Mouse (Mus musculus) cerebellum, adult 9-10 months (tissue): ENCODE measurements around the gene Slc22a17.

Source experiments
- DNase-seq: peaks from one replicate; pipeline ENCODE4 v3.0.0; 2022

The Slc22a17 gene

DNA sequence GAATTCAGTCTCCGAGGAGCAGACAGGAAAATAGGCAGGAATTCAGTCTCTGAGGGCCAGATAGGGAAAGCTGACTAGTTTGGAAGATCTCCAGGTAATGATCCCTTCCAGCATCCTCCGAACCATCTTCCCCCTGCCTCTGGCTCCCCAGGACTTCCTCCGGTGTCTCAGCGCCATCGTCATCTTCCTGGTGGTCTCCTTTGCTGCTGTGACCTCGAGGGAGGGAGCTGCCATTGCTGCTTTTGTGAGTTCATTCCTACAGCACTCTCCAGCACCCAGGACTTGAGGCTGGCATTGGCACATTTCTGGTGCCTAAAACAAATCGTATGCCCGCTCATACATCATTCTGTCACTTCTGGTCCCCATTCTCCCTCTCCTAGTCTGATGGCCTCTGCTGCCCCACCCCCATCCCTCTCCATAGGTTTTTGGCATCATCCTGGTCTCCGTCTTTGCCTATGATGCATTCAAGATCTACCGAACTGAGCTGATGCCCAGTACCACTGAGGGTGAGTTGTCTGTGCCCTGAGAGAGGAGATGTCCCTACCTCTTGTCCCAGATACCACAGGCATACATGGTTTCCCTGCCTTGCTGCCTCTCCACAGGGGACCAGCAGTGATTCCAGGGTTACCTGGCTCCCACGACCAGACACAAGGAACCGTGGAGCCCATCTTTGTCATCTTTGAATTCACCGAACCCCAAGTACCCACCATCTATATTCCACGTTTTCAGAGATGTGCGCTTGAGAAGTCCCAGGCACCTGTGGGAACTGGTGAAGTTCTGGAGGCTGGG, 25.7 kb upstream of the Slc22a17 start:
- no peak for DNase-seq

DNA sequence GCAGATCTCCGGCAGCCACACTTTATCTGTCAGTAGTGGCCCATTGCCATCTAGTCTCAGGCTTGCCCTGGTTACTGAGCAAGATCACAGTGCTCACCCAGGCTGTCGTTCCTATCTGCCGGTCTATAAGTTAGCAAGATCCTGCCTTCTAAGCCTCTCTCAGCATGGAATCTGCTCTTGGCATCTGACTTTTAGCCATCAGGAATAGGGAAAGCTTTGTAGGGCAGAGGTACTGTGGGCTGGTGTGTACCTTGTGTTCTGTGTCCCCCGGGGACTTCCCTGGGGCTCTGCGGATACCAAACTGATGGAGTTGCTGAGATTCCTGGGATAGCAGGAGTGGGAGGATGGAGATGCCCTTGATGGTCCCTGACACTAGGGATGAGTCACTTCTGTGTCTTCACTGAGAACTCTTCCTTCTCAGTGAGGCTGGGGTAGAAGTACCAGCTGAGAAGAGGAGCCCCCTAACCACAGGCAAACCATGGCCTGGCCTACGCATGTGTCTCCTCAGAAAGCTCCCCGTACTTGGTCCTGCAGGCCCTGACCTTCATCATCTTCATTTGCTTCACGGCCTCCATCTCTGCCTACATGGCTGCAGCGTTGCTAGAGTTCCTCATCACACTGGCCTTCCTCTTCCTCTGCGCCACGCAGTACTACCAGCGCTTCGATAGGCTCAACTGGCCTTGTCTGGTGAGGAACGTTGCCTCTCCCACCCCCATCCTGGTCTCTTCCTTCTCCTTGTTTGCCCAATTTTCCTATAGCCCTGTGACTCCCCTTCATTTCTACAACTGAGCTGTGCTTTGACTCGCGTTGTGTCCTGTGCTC, 24.6 kb upstream of the Slc22a17 start:
- DNase-seq: no peak

DNA sequence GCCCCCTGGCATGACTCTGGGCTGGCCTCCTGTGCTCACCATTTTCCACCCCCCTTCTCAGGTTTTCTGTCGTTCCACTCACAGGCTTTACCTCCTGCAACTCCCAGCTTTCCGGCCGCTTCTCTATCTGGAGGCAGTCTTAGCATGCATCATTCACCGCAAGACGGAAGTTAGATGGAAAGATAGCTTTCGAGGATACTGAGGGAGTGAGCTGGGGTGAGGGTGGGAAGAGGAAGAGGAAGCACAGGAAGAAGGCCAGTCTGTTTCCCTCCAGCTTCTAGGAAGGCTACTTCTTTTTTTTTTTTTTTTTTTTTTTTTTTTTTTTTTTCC, 23.9 kb upstream of the Slc22a17 start:
- no peak for DNase-seq

DNA sequence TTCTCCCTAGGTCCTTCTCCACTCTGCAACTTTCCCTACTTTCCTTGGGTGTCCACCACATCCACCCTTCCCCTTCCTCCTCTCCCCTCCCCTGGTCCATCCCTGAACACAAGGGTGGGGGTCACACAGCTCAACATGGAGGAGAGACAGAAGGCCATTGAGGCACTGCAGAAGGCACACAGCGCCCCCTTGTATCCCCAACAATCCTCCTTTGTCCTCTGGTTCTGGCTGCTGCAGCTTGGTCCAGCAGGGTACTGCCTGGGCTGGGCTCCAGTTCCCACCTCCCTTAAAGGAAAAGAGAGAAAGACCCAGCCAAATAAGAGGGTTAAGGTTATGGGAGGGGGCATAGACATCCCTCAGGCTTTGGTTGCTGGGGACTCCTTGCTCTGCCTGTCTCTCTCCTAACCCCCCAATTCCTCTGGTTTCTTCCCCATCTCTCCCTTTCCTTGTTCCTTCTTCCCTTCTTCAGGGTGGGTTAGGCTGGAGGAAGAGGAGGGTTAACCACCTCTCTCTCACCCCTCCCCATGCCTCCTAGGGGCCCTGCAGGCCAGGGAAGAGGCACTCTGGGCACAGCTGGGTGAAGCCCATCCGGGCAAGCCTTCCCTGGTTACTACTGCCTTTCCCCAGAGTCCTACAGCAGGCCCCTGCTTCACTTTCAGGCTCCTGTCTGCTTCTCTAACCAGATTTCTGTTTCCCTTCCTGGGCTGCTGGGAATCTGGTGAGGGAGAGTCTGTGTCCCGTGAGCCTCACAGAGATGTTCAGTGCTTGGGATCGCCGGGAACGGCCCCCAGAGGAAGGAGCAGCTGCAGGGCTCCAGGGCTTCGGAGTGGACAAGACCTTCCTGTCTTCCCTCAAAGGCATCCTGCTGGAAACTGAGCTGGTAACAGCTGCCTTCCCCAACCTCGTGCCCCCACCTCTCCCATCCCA, 23.2 kb upstream of the Slc22a17 start, which contains the start of gene Cmtm5:
Gene Cmtm5 (plus strand): TSS at position 358 of the 927 bp plus-strand sequence.
- DNase-seq: peak; percentile 50

DNA sequence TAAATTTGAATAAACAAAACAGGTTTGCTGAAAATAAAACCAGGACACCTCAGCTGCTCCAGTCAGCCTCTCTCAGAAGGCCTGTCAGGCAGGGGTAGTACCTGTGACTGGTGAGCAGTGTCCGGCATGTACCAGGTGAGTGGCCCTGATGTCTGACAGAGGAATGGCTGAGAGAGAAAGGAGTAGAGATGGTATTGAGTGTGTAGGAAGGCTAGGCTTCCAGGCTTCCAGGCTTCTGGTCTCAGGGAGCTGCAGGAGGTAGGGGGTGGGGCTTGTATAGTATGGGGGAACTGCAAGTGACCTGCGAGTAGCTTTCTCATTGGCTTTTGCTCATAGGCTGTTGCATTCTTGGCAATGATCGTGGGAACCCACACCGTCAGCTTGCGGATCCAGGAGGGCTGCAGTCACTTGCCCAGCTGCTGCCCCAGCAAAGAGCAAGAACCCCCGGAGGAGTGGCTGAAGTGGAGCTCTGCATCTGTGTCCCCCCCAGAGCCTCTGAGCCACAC, 19.8 kb upstream of the Slc22a17 start, which contains the start of gene Il25:
Gene Il25 (plus strand): TSS at position 51 of the 506 bp plus-strand sequence.
- DNase-seq: no peak

DNA sequence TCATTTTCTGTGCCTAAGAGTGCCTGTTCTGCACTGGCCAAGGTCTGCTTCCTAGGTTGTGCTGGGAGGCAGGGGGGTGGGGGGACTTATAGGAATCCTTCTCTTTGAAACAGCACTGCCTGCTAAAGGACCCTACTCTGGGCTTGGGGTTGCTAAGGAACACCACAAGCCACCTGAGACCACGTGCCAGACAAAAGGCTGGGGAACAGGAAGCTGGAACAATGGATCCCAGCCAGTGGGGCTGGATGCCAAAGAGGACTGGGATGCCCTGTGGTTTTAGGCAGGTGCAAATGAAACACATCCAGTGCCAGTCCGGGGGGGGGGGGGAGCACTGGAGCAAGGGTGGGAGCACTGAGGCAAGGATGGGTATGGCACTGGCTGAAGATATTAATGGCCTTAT, 17.5 kb upstream of the Slc22a17 start:
- DNase-seq: no peak

DNA sequence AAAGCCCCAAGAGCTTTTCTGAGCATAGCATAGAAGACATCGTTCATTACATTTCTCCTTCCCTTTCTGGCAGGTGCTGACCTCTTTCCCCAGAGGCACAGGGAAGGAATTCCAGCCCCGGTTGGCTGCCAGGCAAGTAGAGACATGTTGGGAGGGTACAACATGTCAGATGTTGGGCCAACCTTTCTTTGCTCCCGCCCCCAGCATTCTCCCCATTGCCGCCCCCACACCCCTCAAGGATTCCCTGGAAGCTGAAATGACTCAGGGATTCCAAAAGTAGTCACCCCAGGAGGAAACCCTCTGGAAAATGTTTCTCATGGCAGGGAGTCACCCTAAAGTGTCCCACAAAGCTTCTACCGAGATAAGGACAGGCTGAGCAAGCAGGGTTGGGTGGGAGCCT, 16.9 kb upstream of the Slc22a17 start:
- no peak for DNase-seq

DNA sequence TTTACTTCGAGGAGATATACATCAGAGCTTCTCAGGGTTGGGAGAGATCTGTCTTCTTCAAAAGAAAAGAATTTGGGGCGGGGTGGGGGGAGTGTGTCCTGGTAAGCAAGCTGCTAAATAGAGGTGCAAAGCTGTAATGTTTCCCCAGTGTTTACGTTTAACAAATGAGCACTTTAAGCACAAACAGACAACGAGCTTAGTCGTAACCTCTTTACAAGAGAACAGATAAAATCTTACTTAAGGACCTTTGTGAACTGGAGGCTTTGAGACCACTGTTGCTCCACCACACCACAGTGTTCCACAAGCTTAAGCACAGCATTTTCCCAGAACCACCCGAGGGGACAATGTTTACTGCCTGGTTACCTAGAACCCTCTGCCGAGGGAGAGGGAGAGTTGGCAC, 14.4 kb upstream of the Slc22a17 start:
- DNase-seq: no peak

DNA sequence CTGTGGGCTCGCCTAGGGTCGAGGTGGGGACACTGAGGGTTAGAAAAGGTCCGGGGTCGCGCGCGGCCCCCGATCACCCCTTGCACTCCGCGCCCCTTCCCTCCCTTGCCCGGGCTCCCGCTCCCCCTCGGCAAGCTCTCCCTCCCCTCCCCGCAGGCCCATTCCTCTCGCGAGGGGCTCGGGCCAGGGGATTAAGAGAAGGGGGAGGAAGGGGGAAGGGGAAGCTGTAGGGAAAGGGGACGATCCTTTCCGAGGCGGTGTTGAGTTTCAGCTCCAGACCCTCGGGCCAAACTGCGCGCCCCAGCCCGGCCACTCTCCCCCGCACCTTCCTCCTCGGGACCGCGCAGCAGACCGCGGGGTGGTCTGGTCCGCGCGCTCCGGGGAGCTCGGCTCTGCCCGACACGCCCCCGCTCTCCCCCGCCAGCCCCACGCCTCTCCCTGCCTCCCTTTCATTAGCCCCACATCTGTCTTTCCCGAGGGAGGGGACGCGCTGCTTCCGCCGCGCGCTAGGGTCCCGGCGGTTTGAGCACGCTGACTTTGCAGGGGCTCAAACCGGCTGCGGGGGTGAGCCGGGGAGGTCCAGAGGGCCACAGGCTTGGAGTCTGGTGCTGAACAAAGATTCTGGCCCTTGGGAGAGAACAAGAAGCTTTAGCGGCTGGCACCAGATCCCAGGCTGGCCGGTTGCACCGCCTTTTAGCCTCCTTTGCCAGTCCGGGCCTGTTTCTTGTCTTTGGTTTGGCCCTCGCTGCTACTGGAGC, 13.6 kb upstream of the Slc22a17 start:
- DNase-seq: no peak

DNA sequence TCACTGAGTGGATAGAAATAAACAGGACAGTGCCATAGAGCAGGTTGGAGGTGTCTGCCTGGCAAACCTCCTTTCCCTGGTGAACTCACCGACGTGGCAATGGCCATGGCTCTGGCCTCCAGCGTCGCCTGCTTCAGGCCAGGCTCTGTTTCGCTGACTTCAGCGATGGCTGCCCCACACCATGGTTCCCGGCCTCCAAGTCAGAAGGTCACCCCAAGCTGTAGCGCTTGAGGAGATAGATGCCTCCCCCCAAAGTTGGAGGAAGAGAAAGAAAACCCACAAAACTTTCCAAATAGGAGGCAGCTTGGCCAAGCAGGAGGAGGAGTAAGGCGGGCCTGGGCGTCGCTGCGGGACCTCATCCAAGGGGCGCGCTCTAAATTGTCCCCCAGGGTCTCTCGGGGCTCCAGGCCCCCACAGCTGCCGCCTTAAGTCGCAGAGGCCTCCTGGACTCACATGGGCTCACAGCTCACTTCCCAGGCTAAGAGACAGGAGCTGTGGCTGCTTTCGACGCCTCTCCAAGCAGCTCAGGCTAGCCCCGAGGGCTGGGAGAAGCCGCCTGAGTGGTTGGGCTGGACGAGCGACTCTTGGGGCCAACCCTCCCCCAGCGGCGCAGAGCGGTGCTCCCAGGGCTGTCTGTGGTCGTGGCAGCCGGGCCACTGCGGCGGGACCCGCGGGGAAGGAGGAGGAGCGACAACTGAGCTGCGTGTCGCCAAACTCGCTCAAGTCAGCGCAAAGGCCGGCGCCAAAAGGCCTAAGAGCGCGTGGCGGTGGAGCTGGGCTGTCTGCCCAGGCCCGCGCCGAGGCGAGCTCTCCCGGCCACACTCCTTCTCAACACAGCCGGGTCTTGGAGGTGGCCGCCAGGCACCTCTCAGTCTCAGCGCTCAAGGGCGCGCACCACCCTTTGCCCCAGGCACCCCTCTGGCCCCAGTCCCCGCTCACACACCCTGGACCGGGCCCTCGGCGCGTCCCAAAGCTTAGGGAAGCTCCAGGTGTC, 12.7 kb upstream of the Slc22a17 start, which contains the start of gene Efs:
Gene Efs (minus strand): TSS at position 778 of the 994 bp plus-strand sequence.
- DNase-seq: peak; percentile 50

DNA sequence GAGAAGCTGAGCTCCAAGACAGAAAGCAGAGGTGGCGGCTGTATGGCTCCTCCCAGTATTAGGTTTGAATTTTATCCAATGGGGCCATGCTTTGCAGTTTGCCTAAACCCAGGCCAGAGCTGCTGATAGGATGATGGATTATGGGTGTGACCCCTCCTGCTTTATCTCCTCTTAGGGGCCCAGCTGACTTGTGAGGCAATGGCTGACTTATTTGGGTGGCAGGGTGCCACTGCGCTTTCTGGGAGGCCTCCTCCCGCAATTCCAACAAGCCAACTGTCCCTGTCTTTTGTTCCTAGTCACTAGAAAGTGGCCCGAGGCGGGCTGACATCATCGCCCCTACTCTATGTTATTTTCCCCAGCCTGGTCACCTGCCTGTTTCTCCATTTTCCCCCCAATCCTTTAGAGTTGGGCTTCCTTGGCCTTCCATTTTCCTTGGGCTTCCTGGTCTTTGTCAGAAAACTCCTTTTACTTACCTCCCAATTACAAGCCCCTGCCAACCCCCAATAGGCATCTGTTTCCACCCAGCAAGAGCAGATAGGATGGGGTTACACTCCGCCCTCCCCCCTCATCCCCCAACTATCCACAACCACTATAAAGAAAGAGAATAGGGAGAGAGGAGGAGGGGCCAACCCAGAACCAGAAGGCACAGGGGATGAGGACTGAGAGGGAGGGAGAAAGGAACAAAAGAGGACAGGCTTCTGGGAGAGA, 11.9 kb upstream of the Slc22a17 start:
- DNase-seq: no peak

DNA sequence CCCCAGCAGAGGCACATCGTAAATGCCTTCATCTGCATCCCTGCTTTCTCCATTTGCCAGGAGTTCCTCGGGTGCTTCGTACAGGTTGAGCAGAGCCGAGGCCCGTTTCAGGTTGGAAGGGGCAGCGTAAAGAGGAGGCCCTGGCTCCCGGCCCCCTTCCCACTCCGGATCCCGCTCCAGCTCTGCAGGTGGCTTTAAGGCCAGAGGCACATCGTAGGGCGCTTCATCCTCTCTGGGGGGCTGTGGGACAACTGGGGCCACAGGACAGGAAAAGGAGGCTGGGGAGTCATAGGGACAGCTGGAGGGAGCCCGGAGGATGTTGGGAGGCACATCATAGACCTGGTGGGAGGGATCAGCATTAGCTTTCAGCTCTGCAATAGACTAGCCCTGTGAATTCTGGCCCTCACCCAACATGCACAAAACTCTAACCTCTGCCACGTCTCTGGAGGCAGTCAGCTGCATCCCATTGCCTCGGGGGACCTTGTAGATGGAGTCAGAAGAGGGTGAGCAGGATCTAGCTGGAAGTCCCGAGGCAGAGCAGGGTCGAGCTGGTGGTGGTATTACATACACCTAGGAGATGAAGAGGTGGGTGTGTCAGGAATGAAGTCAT, 7.2 kb upstream of the Slc22a17 start:
- DNase-seq: no peak

DNA sequence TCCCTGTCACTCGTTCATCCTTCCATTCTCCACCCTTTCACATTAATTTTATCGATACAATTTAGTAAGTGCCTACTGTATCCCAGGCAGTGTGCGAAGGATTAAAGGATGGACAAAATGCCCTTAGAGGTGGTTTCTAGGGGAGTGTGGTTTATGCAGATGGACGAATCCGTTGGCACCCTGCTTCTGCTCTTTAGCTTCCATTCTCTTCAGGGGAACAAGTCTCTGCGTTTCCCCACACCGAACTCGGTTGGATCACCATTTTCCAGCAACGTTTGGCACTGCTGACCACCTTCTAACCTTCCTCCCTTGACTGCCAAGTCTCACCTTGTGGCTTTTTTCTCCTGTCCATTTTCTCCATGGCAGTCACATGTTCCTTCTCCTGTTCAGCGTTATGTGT, 411 bp upstream of the Slc22a17 start:
- DNase-seq: peak; percentile 57

DNA sequence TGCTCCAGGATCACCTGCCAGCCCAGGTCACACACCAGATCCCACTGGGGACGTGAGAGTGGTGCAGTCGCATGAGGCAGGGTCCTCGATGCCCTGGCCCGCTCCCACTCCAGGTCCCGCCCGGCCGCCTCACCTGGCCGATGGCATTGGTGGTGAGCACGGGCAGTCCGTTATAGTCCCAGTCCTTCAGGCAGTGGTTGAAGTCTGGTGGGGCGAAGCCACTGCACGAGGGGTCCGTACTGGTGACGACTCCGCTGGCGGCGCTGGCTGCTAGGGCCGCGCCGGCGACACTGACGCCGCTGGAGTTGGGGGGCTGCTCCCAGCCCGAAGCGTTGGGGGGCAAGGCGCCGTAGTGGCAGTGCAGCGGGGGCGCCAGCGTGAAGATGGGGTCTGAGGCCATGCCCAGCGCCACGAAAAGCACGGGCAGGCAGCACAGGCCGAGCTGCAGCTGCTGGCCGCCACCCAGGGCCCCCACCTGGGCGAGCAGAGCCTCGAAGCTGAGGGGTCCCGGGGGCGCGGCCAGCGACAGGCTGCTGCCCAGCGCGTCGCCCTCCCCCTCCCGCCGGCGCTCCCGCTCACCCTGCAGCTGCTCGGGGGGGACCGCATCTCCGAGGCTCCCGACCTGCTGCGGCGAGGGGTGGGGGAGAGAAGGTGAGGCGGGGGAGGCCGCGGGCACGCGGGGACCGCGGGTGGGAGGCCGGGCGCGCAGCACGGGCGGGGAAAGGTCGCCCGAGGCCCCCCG, 652 bp downstream of the Slc22a17 start:
- DNase-seq: peak; percentile 38

DNA sequence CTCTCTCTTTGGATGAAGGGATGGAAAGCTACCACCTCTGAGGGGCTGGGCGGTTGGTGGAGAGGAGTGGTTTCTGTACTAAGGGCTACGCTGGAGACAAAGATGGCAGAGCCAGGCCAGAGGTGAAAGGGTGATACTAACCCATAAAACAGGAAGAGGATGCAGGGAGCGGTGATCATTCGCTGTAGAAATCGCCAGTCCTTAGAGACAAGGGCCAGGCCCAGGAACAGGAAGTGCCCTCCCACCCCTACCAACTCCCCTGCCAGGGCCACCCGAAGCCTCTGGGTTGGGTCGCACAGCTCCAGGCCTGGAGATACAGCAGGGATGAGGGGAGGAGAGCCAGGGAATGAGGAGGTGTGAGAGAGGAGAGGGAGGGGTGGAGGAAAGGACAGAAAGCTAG, 4.2 kb downstream of the Slc22a17 start:
- no peak for DNase-seq

DNA sequence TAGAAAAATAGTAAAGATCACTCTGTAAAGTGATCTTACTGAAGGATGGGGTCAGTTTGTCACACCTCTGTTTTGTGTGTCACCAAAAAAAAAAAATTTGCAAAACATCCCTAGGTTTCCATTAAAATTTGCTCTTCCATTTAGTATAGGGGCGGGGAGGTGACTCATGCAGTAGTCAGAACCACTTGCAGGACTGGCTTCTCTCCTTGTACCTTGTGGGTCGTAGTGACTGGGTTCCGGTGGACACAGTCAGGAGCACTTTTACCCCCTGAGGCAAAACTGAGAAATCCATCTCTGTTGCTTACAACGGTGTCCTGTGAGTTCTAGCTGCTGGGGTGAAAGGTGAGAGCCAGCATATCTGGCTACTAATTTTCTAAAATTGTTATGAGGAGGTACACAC, 9.3 kb downstream of the Slc22a17 start:
- no peak for DNase-seq

DNA sequence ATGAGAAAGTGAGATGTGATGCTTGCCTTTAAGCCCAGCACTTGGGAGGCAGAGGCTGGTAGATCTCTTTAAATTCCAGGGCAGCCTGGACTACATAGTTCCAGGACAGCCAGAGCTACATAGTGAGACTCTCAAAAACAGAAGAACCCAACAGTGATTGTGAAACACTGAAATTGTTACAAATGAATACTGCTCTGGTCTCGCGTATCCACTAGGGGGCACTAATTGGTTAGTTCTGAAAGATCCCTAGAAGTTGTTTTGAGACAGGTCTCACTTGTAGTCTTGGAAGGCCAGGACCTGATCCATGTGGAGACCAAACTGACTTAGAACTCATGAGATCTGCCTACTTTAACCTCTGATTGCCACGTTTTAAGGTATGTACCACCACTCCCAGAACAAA, 12.5 kb downstream of the Slc22a17 start:
- peak; percentile 88 for DNase-seq

DNA sequence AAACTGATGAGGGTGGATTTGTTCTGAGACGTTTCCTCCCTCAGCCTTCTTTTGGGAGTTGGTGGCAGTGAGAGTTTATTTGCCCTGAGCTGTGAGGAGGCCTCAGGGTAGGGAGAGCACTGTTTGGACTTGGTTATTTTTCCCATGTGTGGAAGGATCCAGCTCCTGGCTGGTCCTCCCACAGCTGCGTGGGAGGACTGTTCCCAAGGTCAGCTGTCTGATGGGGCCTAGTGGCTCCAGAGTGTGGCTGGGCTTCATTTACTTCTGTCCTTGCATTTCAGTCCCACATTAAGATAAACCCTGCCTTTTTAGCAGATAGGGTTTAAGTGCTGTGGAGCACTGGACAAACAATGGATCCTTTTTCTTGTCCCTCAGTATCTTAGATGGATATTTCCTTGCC, 15.5 kb downstream of the Slc22a17 start:
- DNase-seq: no peak
